Mouse (Mus musculus): Measurements from ENCODE around the gene Scamp4.

DNA sequence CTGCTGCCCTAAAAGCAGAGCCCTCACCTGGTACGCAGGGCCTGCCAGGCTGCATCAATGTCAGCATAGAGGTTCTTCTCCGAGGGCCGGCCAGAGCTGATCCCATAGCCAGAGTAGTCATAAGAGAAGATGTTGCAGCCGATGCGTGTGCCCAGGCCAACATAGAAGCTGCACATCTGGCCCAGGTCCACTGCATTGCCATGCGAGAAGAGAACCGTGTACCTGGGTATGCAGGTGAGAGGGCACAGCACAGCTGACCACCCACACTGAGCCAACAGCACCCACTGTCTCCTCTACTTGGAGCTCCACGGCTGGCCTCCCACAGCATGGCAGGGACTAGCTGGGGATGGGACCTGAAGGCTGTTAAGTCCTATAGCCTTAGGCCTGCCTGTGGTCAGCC, 17.1 kb upstream of the Scamp4 start:
- TF ChIP-seq CTCF (IDR thresholded peaks at IDR 0.05; ENCODE audit: extremely low read depth, insufficient read depth, insufficient read length, insufficient replicate concordance) (no peak), POLR2A (IDR thresholded peaks at IDR 0.05; ENCODE audit: low read depth, low read length) (no peak)
